Mouse (Mus musculus) embryonic fibroblast, embryonic 13.5 days (primary cell): ENCODE data around the gene Cd79b.

Experiments
- CTCF ChIP-seq: IDR thresholded peaks from 2 replicates; pipeline ENCODE4 v1.5.1; 2011; ENCODE audit warnings: mild to moderate bottlenecking, control low read depth, low read length, moderate library complexity, borderline replicate concordance; ENCODE audit not compliant: insufficient read depth
- POLR2A ChIP-seq: IDR thresholded peaks from 2 replicates; pipeline ENCODE4 v1.6.1; 2011; ENCODE audit warnings: low read depth, mild to moderate bottlenecking, control low read depth, low read length, moderate library complexity

DNA sequence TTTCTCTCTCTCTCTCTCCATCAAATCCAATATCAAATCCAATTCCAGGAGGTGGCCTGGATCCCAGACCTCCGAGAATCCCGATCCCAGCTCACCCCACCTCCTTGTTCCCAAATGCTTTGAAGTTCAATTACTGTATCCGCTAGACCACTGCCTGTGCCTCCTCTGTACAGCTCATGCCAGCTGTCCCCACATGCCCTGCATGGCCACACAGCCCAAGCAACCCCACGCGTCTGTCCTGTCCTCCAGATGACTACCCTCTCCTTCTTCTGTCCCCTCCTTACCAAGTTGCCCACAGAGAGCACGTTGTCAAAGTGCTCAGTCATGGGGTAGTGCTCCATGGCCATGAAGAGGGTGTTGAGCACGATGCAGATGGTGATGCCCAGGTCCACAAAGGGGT, 24.3 kb upstream of the Cd79b start:
- no peak for TF ChIP-seq POLR2A
- no peak for TF ChIP-seq CTCF
